Mouse (Mus musculus) CH12.LX (cell line): ENCODE measurements at regions not wholly inside any gene's neighbourhood (a gene's known extent, or its start where the extent isn't known, plus 50 kb on each side); places are given as distances from the start of the nearest gene placed in this dataset.

Source experiments
- DNase-seq: peaks from one replicate; pipeline ENCODE4 v3.0.0-alpha.2; 2013; ENCODE audit errors: extremely low read depth
- H3K27ac ChIP-seq: 2 replicates; pipeline ENCODE4 v1.5.1; 2012; ENCODE audit warnings: low read depth, mild to moderate bottlenecking, control low read depth, moderate library complexity; ENCODE audit not compliant: insufficient read depth
- H3K27me3 ChIP-seq: replicated peaks from 2 replicates; pipeline ENCODE3; 2012; ENCODE audit warnings: inconsistent platforms
- H3K36me3 ChIP-seq, 2 experiments: replicated peaks in 1 of 2; 2 replicates each; pipeline versions ENCODE3 to v1.6.1; 2012; ENCODE audit warnings: inconsistent platforms in 1 of 2, low read length in 1 of 2, mild to moderate bottlenecking in 1 of 2, mixed read lengths in 1 of 2, moderate library complexity in 1 of 2; ENCODE audit not compliant: control insufficient read depth in 1 of 2, insufficient read depth in 1 of 2
- H3K4me1 ChIP-seq, 2 experiments: 2 replicates each; pipeline ENCODE4 v1.6.1; 2012; ENCODE audit warnings: inconsistent platforms in 1 of 2, moderate library complexity in 1 of 2; ENCODE audit not compliant: insufficient read depth in 2 of 2, control insufficient read depth in 1 of 2
- H3K4me2 ChIP-seq: 2 replicates; pipeline ENCODE4 v1.6.1; 2012; ENCODE audit warnings: low read depth, mild to moderate bottlenecking, control low read depth; ENCODE audit not compliant: poor library complexity, insufficient read depth, severe bottlenecking
- H3K4me3 ChIP-seq, 3 experiments: fragments of 150-350 bp in 1 of 3; sonication (generic) in 1 of 3; replicated peaks in 1 of 3; 2 replicates each; pipeline versions ENCODE3 to v1.5.1; 2011 to 2012; ENCODE audit warnings: low read depth in 2 of 3, low read length in 2 of 3, mild to moderate bottlenecking in 2 of 3, moderate library complexity in 2 of 3, control low read depth in 1 of 3, improper control_type of control experiment in 1 of 3, inconsistent platforms in 1 of 3, mixed read lengths in 1 of 3; ENCODE audit not compliant: poor library complexity in 1 of 3
- H3K79me2 ChIP-seq: replicated peaks from 2 replicates; pipeline ENCODE4 v1.6.1; 2012; ENCODE audit warnings: mild to moderate bottlenecking, moderate library complexity; ENCODE audit not compliant: control insufficient read depth, poor library complexity, insufficient read depth, severe bottlenecking; ENCODE audit errors: extremely low read depth
- H3K9ac ChIP-seq: 2 replicates; pipeline ENCODE4 v1.6.1; 2012; ENCODE audit warnings: low read depth, mild to moderate bottlenecking, control low read depth, moderate library complexity; ENCODE audit not compliant: insufficient read depth
- H3K9me3 ChIP-seq: replicated peaks from 2 replicates; pipeline ENCODE3; 2012; ENCODE audit warnings: low read length, inconsistent platforms, mixed read lengths
- E2F4 ChIP-seq: IDR thresholded peaks from 2 replicates; pipeline ENCODE4 v1.6.1; 2011; ENCODE audit warnings: low read depth, low read length, improper control_type of control experiment; ENCODE audit not compliant: insufficient replicate concordance
- EP300 ChIP-seq: IDR thresholded peaks from 2 replicates; pipeline ENCODE4 v1.6.1; 2011; ENCODE audit warnings: low read length, improper control_type of control experiment
- HCFC1 ChIP-seq: IDR thresholded peaks from 2 replicates; pipeline ENCODE4 v1.6.1; 2012; ENCODE audit warnings: low read depth, mild to moderate bottlenecking, inconsistent platforms, low read length, improper control_type of control experiment
- JUND ChIP-seq: conservative IDR thresholded peaks from 2 replicates; pipeline ENCODE4 v1.6.1; 2011; ENCODE audit warnings: low read depth, low read length, improper control_type of control experiment
- MAZ ChIP-seq: IDR thresholded peaks from 2 replicates; pipeline ENCODE4 v1.6.1; 2012; ENCODE audit warnings: low read depth, mild to moderate bottlenecking, inconsistent platforms, low read length, improper control_type of control experiment, moderate library complexity
- NELFE ChIP-seq: IDR thresholded peaks from 2 replicates; pipeline ENCODE4 v1.6.1; 2011; ENCODE audit warnings: low read depth, low read length, improper control_type of control experiment
- NRF1 ChIP-seq: IDR thresholded peaks from 2 replicates; pipeline ENCODE4 v1.6.1; 2014; ENCODE audit warnings: low read depth, mild to moderate bottlenecking, inconsistent platforms, low read length, improper control_type of control experiment, moderate library complexity
- POLR2A ChIP-seq: IDR thresholded peaks from 2 replicates; pipeline ENCODE4 v1.6.1; 2011; ENCODE audit warnings: low read depth, mild to moderate bottlenecking, improper control_type of control experiment, low read length
- SMC3 ChIP-seq: IDR thresholded peaks from 2 replicates; pipeline ENCODE4 v1.6.1; 2011; ENCODE audit warnings: low read depth, low read length, improper control_type of control experiment
- USF1 ChIP-seq: IDR thresholded peaks from 2 replicates; pipeline ENCODE4 v1.6.1; 2014; ENCODE audit warnings: low read depth, mild to moderate bottlenecking, inconsistent platforms, low read length, improper control_type of control experiment
- dilution Hi-C: fragments of 300-500 bp; cut with MboI; formaldehyde crosslinking; loops from 2 replicates; pipeline ENCODE4 v1.14.3; 2020; ENCODE audit warnings: low sequenced_read_pairs; ENCODE audit not compliant: extremely low pct_unique_long_range_greater_than_20kb, extremely low pct_ligation_motif_present
- in situ Hi-C: fragments of 300-500 bp; cut with MboI; formaldehyde crosslinking; loops from 3 replicates; pipeline ENCODE4 v1.14.3; 2019; ENCODE audit warnings: low sequenced_read_pairs, low pct_ligation_motif_present, low pct_unique_long_range_greater_than_20kb, mixed read lengths

DNA sequence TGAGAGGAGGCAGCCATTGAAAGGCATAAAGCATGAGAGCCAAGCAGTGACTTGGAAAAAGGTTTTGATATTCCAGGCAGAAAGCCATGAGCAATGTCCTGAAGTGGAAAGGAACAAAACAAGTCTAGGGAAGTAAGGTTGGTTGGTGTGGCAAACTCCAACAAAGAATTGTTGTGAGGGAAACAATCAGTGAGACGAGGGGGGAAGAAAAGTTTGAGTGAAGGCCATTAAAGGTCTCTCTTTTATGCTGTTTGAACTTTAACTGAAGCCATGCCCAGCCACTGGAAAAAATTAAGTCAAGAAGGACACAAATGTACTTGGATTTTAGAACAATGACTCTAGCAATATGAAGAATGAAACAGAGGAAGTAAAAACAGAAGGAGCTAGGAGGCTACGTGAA is 680.0 kb downstream of the Ttll7 start:
- dilution Hi-C loops: no loop called here
- no peaks in the 10 kb centered on the region for H3K36me3 ChIP-seq
- TF ChIP-seq NELFE: no peak
- no peak for TF ChIP-seq NRF1
- no peak for TF ChIP-seq JUND
- no peak for TF ChIP-seq E2F4
- TF ChIP-seq, all 38 proteins: peak for 0
- H3K27ac ChIP-seq: no peak overlapping the region
- H3K4me1 ChIP-seq: peaks cover 2 to 5% of the 10 kb centered on the region in 2 experiments; a peak in 2 of 4 replicates
- H3K4me2 ChIP-seq: no peak overlapping the region
- no peak overlapping the region for H3K4me3 ChIP-seq
- no peak overlapping the region for H3K9ac ChIP-seq
- H3K9me3 ChIP-seq: no peaks in the 10 kb centered on the region
- in situ Hi-C loops: no loop called here
- H3K27me3 ChIP-seq: no peaks in the 10 kb centered on the region
- no peaks in the 10 kb centered on the region for H3K79me2 ChIP-seq
- DNase-seq: no peak

DNA sequence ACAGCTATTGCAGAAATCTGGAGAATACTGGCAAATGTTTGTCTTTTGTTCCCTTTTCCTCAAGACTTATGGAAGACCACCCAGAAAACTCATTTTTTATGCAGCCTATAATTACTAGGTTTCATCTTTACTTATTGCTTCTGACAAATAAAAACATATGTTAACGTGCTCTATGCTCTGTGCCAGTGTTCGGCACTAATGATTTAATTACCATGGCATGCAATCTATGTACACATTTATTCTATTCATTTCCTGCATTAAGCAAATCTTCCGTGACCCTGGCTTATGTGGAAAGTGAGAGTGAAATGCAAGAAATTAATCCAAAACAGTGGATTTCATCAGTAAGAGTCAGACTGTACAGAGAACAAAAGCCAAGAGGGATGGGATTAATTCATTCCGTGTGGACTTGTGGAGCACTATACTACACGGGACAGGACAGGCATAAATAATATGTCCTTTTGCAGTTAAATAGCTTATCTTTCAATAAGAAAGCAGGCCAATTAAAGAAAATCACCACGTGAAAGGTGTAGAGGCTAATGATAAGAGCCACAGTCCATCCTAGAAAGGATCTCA is 679.5 kb downstream of the Ttll7 start:
- TF ChIP-seq POLR2A (no peak), HCFC1 (no peak), MAZ (no peak), NRF1 (no peak), SMC3 (no peak), USF1 (no peak), EP300 (no peak)
- Histone ChIP-seq H3K4me1 (peaks cover 2 to 5% of the 10 kb centered on the region in 2 experiments; a peak in 2 of 4 replicates), H3K36me3 (no peaks in the 10 kb centered on the region), H3K79me2 (no peaks in the 10 kb centered on the region), H3K27me3 (no peaks in the 10 kb centered on the region), H3K9ac (no peak overlapping the region), H3K4me3 (no peak overlapping the region), H3K27ac (no peak overlapping the region), H3K4me2 (no peak overlapping the region), H3K9me3 (no peaks in the 10 kb centered on the region)
- dilution Hi-C loops: no loop called here
- no peak for DNase-seq
- in situ Hi-C loops: no loop called here
